Mouse (Mus musculus) MEL (cell line): ENCODE data around the gene Pbp2.

Experiments used
- CTCF ChIP-seq, 3 experiments: IDR thresholded peaks in 2 of 3; conservative IDR thresholded peaks in 1 of 3; 2 replicates each; pipeline ENCODE4 v1.5.1; 2011 to 2012; ENCODE audit warnings: low read length in 3 of 3, low read depth in 2 of 3, mild to moderate bottlenecking in 2 of 3, improper control_type of control experiment in 1 of 3, inconsistent platforms in 1 of 3, mixed read lengths in 1 of 3, moderate library complexity in 1 of 3; ENCODE audit not compliant: control insufficient read depth in 1 of 3, insufficient read depth in 1 of 3, poor library complexity in 1 of 3, severe bottlenecking in 1 of 3
- EP300 ChIP-seq, 2 experiments: IDR thresholded peaks; 2 replicates each; pipeline ENCODE4 v1.6.1; 2011; ENCODE audit warnings: improper control_type of control experiment in 2 of 2, low read length in 2 of 2, low read depth in 1 of 2, mild to moderate bottlenecking in 1 of 2
- JUND ChIP-seq: IDR thresholded peaks from 2 replicates; pipeline ENCODE4 v1.6.1; 2011; ENCODE audit warnings: low read depth, mild to moderate bottlenecking, improper control_type of control experiment, low read length
- MAX ChIP-seq: IDR thresholded peaks from 2 replicates; pipeline ENCODE4 v1.6.1; 2011; ENCODE audit warnings: low read length, improper control_type of control experiment
- MYB ChIP-seq: IDR thresholded peaks from 2 replicates; pipeline ENCODE4 v1.6.1; 2011; ENCODE audit warnings: mild to moderate bottlenecking, low read depth, low read length, improper control_type of control experiment
- POLR2A ChIP-seq, 2 experiments: IDR thresholded peaks; 2 replicates each; pipeline ENCODE4 v1.6.1; 2011 to 2012; ENCODE audit warnings: low read length in 2 of 2, mild to moderate bottlenecking in 2 of 2, control low read depth in 1 of 2, improper control_type of control experiment in 1 of 2, low read depth in 1 of 2, moderate library complexity in 1 of 2; ENCODE audit not compliant: control insufficient read depth in 1 of 2, insufficient read depth in 1 of 2, poor library complexity in 1 of 2
- SMC3 ChIP-seq: IDR thresholded peaks from 2 replicates; pipeline ENCODE4 v1.6.1; 2011; ENCODE audit warnings: low read depth, low read length, improper control_type of control experiment
- ZC3H11A ChIP-seq: IDR thresholded peaks from 2 replicates; pipeline ENCODE4 v1.6.1; 2012; ENCODE audit warnings: low read depth, mild to moderate bottlenecking, inconsistent platforms, low read length, improper control_type of control experiment
- ZNF384 ChIP-seq: IDR thresholded peaks from 2 replicates; pipeline ENCODE4 v1.6.1; 2012; ENCODE audit warnings: low read depth, mild to moderate bottlenecking, inconsistent platforms, low read length, improper control_type of control experiment

DNA sequence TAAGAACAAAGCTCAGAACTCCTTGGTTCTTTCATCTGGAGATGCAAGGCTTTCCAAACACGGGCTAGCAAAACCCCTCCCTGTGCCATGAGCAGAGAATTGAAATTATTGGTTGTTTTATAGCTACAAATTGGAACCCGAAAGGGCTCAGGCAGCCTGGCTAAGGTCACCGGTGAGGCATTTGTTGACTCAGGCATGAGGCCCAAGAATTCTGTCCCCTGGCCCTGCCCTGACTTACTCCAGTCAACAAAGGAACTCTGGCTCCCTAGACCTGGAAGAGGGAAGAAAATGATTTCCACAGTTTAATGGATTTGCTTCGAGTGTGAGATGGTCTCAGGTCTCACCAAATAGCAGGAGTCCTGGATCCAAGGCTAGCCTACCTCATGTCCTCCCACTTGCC lies 17.8 kb downstream of the Pbp2 start:
- no peak for TF ChIP-seq CTCF (IDR thresholded peaks at IDR 0.05 in 2 of 3, conservative IDR thresholded peaks at IDR 0.05 in 1 of 3; ENCODE audit: control insufficient read depth in 1 of 3, insufficient read depth in 1 of 3, low read depth in 2 of 3, low read length in 3 of 3, poor library complexity in 1 of 3, severe bottlenecking in 1 of 3)
- no peak for TF ChIP-seq EP300 (IDR thresholded peaks at IDR 0.05; ENCODE audit: low read depth in 1 of 2, low read length in 2 of 2)
- TF ChIP-seq MYB: no peak
- no peak for TF ChIP-seq ZNF384
- TF ChIP-seq SMC3: no peak
- no peak for TF ChIP-seq MAX
- TF ChIP-seq POLR2A (IDR thresholded peaks at IDR 0.05; ENCODE audit: control insufficient read depth in 1 of 2, insufficient read depth in 1 of 2, low read depth in 1 of 2, low read length in 2 of 2, poor library complexity in 1 of 2): no peak
- TF ChIP-seq ZC3H11A: no peak
- no peak for TF ChIP-seq JUND
